Comparison of ENCODE assay signal across 8 mouse cellular contexts in genomic region chr11:93887080-93887447, GRCm38 (mm10). TPM values are rescaled to one million over a fixed set of nuclear protein-coding genes. Genes with fewer than 3 reads are reported as not detected.
DNase-seq lines count a peak whose midpoint lies in the region; ATAC-seq and TF ChIP-seq lines count a peak whose summit lies in the region.

No protein-coding gene starts in this region.

- intact Hi-C loops in heart, adult 2 months (cut with DNase I), result loop anchor here (5.0 kb wide), 1 partner anchor 70 kb away; the partner anchor contains the start of gene Nme2
- intact Hi-C loops in heart, postnatal 14 days (cut with DNase I), result no loop called here

- peaks cover 7% of the 10 kb centered on the region for H3K36me3 ChIP-seq in heart, adult 2 months (ENCODE audit: control insufficient read depth, insufficient read depth, low read length)
- peaks cover 6% of the 10 kb centered on the region for H3K36me3 ChIP-seq in ES-E14 (ENCODE audit: control insufficient read depth, insufficient read depth, low read length, poor library complexity, severe bottlenecking)
- H3K36me3 ChIP-seq in embryonic facial prominence, embryonic 14.5 days (ENCODE audit: control insufficient read depth, insufficient read depth, low read length), result peaks cover 15% of the 10 kb centered on the region
- peaks cover 3% of the 10 kb centered on the region; the same call in 1 of the 2 replicates for H3K36me3 ChIP-seq in kidney, postnatal 0 days (ENCODE audit: insufficient read depth, low read length)
- H3K36me3 ChIP-seq in midbrain, embryonic 15.5 days (replicated peaks), result peaks cover under 1% of the 10 kb centered on the region; the same call in 1 of the 2 replicates

- peaks cover 8% of the 10 kb centered on the region for H3K4me1 ChIP-seq in heart, adult 2 months (ENCODE audit: control insufficient read depth, insufficient read depth, low read length)
- H3K4me1 ChIP-seq in ES-E14 (ENCODE audit: control insufficient read depth in 2 of 2, insufficient read depth in 2 of 2, low read length in 2 of 2, poor library complexity in 1 of 2), result peaks cover 0 to 7% of the 10 kb centered on the region in 2 experiments; a peak in 1 of 4 replicates
- peaks cover 23% of the 10 kb centered on the region for H3K4me1 ChIP-seq in embryonic facial prominence, embryonic 14.5 days (ENCODE audit: control insufficient read depth, insufficient read depth, low read length)
- H3K4me1 ChIP-seq in kidney, postnatal 0 days (replicated peaks; ENCODE audit: insufficient read depth, low read length), result peaks cover 10% of the 10 kb centered on the region; the same call in 1 of the 2 replicates
- peaks cover 47% of the 10 kb centered on the region for H3K4me1 ChIP-seq in midbrain, embryonic 15.5 days

- no peak for ATAC-seq in embryonic facial prominence, embryonic 14.5 days (ENCODE audit: low read depth)
- no peak for ATAC-seq in kidney, postnatal 0 days (replicated peaks; ENCODE audit: low FRiP score, low read depth)
- ATAC-seq in midbrain, embryonic 15.5 days (replicated peaks), result no peak

- no peaks in the 10 kb centered on the region for H3K9me3 ChIP-seq in ES-E14 (ENCODE audit: control insufficient read depth, insufficient read depth, low read depth, low read length)
- no peaks in the 10 kb centered on the region for H3K9me3 ChIP-seq in embryonic facial prominence, embryonic 14.5 days (ENCODE audit: control insufficient read depth, low read length)
- H3K9me3 ChIP-seq in kidney, postnatal 0 days (replicated peaks; ENCODE audit: low read length), result no peaks in the 10 kb centered on the region
- H3K9me3 ChIP-seq in midbrain, embryonic 15.5 days, result no peaks in the 10 kb centered on the region

- H3K79me2 ChIP-seq in heart, adult 2 months (replicated peaks; ENCODE audit: control insufficient read depth, insufficient read depth, low read length), result peaks cover 2% of the 10 kb centered on the region

- TF ChIP-seq EP300 in heart, adult 2 months (IDR thresholded peaks at IDR 0.05; ENCODE audit: insufficient read depth, low read depth, low read length), result no peak

- 4% methylated on average over 4 of the region's 4 CpGs for WGBS in heart, adult 2 months
- 3% methylated on average over 4 of the region's 4 CpGs for WGBS in embryonic facial prominence, embryonic 14.5 days
- WGBS in kidney, postnatal 0 days, result under 1% methylated on average over 4 of the region's 4 CpGs
- 3% methylated on average over 4 of the region's 4 CpGs for WGBS in midbrain, embryonic 15.5 days

- peak overlapping the region; percentile 87 for H3K4me3 ChIP-seq in heart, adult 2 months
- peak overlapping the region; percentile 82 to 85 for H3K4me3 ChIP-seq in ES-E14 (ENCODE audit: insufficient read depth in 1 of 2, low read depth in 1 of 2, low read length in 2 of 2, poor library complexity in 1 of 2, severe bottlenecking in 1 of 2)
- H3K4me3 ChIP-seq in embryonic facial prominence, embryonic 14.5 days (ENCODE audit: low read depth, low read length), result peak overlapping the region; percentile 100
- H3K4me3 ChIP-seq in kidney, postnatal 0 days (replicated peaks; ENCODE audit: low read depth, low read length), result peak overlapping the region; percentile 100
- peak overlapping the region; percentile 97 for H3K4me3 ChIP-seq in midbrain, embryonic 15.5 days

- no peaks in the 10 kb centered on the region for H3K27me3 ChIP-seq in heart, adult 2 months (ENCODE audit: control insufficient read depth, insufficient read depth, low read length)
- no peaks in the 10 kb centered on the region for H3K27me3 ChIP-seq in embryonic facial prominence, embryonic 14.5 days (replicated peaks; ENCODE audit: control insufficient read depth, insufficient read depth, low read length)
- no peaks in the 10 kb centered on the region for H3K27me3 ChIP-seq in kidney, postnatal 0 days (ENCODE audit: insufficient read depth, low read length)
- H3K27me3 ChIP-seq in midbrain, embryonic 15.5 days (replicated peaks), result no peaks in the 10 kb centered on the region

- TF ChIP-seq CTCF in heart, adult 2 months (IDR thresholded peaks at IDR 0.05), result no peak
- no peak for TF ChIP-seq CTCF in kidney, postnatal 0 days (IDR thresholded peaks at IDR 0.05; ENCODE audit: low read depth)

- DNase-seq in heart, adult 2 months, result no peak
- DNase-seq in heart, postnatal 14 days, result no peak
- no peak for DNase-seq in ES-E14 (ENCODE audit: low read depth, low spot score)
- no peak for DNase-seq in embryonic facial prominence, embryonic 14.5 days (ENCODE audit: low spot score)
- peak; percentile 2 for DNase-seq in kidney, postnatal 0 days (ENCODE audit: low spot score)
- no peak for DNase-seq in gastrocnemius, postnatal 25 days
- no peak for DNase-seq in adrenal gland, adult 8-10 months

- in situ Hi-C loops in ES-E14 (cut with MboI; ENCODE audit: low sequenced_read_pairs in 2 of 2, unreplicated experiment in 2 of 2), result no loop called here

- no peak for TF ChIP-seq POLR2A in heart, adult 2 months (IDR thresholded peaks at IDR 0.05; ENCODE audit: insufficient read depth, low read depth, low read length)

- H3K27ac ChIP-seq in heart, adult 2 months, result no peak overlapping the region
- no peak overlapping the region for H3K27ac ChIP-seq in ES-E14 (ENCODE audit: insufficient read depth, low read depth, low read length, poor library complexity, severe bottlenecking)
- 0 out of 2 replicates have a peak overlapping the region, but pooled peaks have one; percentile 92 for H3K27ac ChIP-seq in embryonic facial prominence, embryonic 14.5 days (replicated peaks; ENCODE audit: low read depth, low read length)
- peak overlapping the region; percentile 96; the same call in 1 of the 2 replicates for H3K27ac ChIP-seq in kidney, postnatal 0 days
- peak overlapping the region; percentile 93; the same call in 1 of the 2 replicates for H3K27ac ChIP-seq in midbrain, embryonic 15.5 days

- H3K4me2 ChIP-seq in embryonic facial prominence, embryonic 14.5 days (ENCODE audit: low read depth, low read length), result peak overlapping the region; percentile 89
- peak overlapping the region; percentile 90 for H3K4me2 ChIP-seq in kidney, postnatal 0 days (ENCODE audit: low read length)
- peak overlapping the region; percentile 96 for H3K4me2 ChIP-seq in midbrain, embryonic 15.5 days

- H3K9ac ChIP-seq in heart, adult 2 months (ENCODE audit: low read depth, low read length), result no peak overlapping the region
- peak overlapping the region; percentile 60 for H3K9ac ChIP-seq in ES-E14 (ENCODE audit: insufficient read depth, low read depth, low read length, poor library complexity, severe bottlenecking)
- peak overlapping the region; percentile 92 for H3K9ac ChIP-seq in embryonic facial prominence, embryonic 14.5 days (ENCODE audit: low read depth, low read length)
- peak overlapping the region; percentile 99 for H3K9ac ChIP-seq in kidney, postnatal 0 days (ENCODE audit: low read depth, low read length)
- H3K9ac ChIP-seq in midbrain, embryonic 15.5 days, result peak overlapping the region; percentile 89

TF ChIP-seq in ES-E14, 5 proteins besides CTCF, POLR2A, EP300 and RAD21:
- no peak for TF ChIP-seq CHD2 (IDR thresholded peaks at IDR 0.05; ENCODE audit: low read depth, low read length)

RNA-seq across cellular contexts. Expression of gene Mbtd1, which starts 1.4 kb away (rescaled TPM):
- total RNA-seq in heart, adult 2 months (2021), result 10 to 100 TPM; 10.8 to 12.3 TPM
- polyA plus RNA-seq in heart, adult 2 months (2012; rRNA removed), result 3.0 and 4.6 TPM in 2 replicates
- 10 to 100 TPM; 25.4 to 26.6 TPM for total RNA-seq in heart, postnatal 14 days (2021)
- 68.0 and 69.5 TPM in 2 replicates for total RNA-seq in ES-E14 (2012; rRNA removed)
- 17.3 and 22.2 TPM in 2 replicates for polyA plus RNA-seq in embryonic facial prominence, embryonic 14.5 days (2014; fragmentation: Nextera tagmentation; extraction: Ambion mirVana)
- polyA plus RNA-seq in kidney, postnatal 0 days (2015; fragmentation: Nextera tagmentation; extraction: Ambion mirVana), result 24.3 and 24.9 TPM in 2 replicates
- 25.6 and 28.3 TPM in 2 replicates for polyA plus RNA-seq in midbrain, embryonic 15.5 days (2015; fragmentation: Nextera tagmentation; extraction: Ambion mirVana)
- 10 to 100 TPM in 1 of 2 experiments, 1 to 10 TPM in 1; 9.0 to 10.4 TPM for total RNA-seq in gastrocnemius, postnatal 25 days (2021)
- 10 to 100 TPM; 25.4 to 38.4 (median 30.7) TPM for total RNA-seq in adrenal gland, adult 8-10 months (2022)

RNA-seq across cellular contexts. Expression of gene Utp18, which starts 1.5 kb away (rescaled TPM):
- total RNA-seq in heart, adult 2 months (2021), result 10 to 100 TPM in 1 of 2 experiments, 1 to 10 TPM in 1; 9.9 to 11.3 TPM
- polyA plus RNA-seq in heart, adult 2 months (2012; rRNA removed), result 2.9 and 3.4 TPM in 2 replicates
- 10 to 100 TPM in 1 of 2 experiments, 1 to 10 TPM in 1; 8.8 to 10.9 TPM for total RNA-seq in heart, postnatal 14 days (2021)
- total RNA-seq in ES-E14 (2012; rRNA removed), result 30.0 and 48.2 TPM in 2 replicates
- 28.0 TPM in 2 replicates for polyA plus RNA-seq in embryonic facial prominence, embryonic 14.5 days (2014; fragmentation: Nextera tagmentation; extraction: Ambion mirVana)
- polyA plus RNA-seq in kidney, postnatal 0 days (2015; fragmentation: Nextera tagmentation; extraction: Ambion mirVana), result 22.4 and 25.9 TPM in 2 replicates
- polyA plus RNA-seq in midbrain, embryonic 15.5 days (2015; fragmentation: Nextera tagmentation; extraction: Ambion mirVana), result 31.1 and 31.6 TPM in 2 replicates
- total RNA-seq in gastrocnemius, postnatal 25 days (2021), result 1 to 10 TPM; 8.2 to 8.7 TPM
- total RNA-seq in adrenal gland, adult 8-10 months (2022), result 10 to 100 TPM; 20.7 to 29.2 (median 22.0) TPM

Comparison
In these comparisons a context has a peak if more than half of its experiments do, and no peak if none do; other contexts are left out.
1. H3K27ac ChIP-seq: peak in embryonic facial prominence, embryonic 14.5 days (single experiment), kidney, postnatal 0 days (single experiment) and midbrain, embryonic 15.5 days (single experiment); none in heart, adult 2 months (single experiment) and ES-E14 (single experiment).
2. Peak in every context shown above with its lines, with median percentiles within 50 percentile points of each other: H3K4me3 ChIP-seq and H3K4me2 ChIP-seq.